Mouse (Mus musculus): ENCODE data around the gene Rnase12.
A peak's percentile ranks its signal among the peaks of the same experiment; 100 is the strongest.

The Rnase12 gene

GRCm38 (mm10) chr14:51057401-51057831 is at the start of gene Rnase12:
TSS of gene Rnase12 (minus strand) at chr14:51057661.
- peak; percentile 29 for DNase-seq (ENCODE audit: low read depth)

- DNase-seq (ENCODE audit: low read depth): no peak
Observed at GRCm38 (mm10) chr14:51106449-51106967, 49.0 kb upstream of the Rnase12 start.

- DNase-seq (ENCODE audit: low read depth): no peak
Observed at GRCm38 (mm10) chr14:51104366-51104765, 46.9 kb upstream of the Rnase12 start.

GRCm38 (mm10) chr14:51103217-51103616 is 45.8 kb upstream of the Rnase12 start:
- peak; percentile 78 for DNase-seq (ENCODE audit: low read depth)

- DNase-seq (ENCODE audit: low read depth): no peak
Observed at GRCm38 (mm10) chr14:51101284-51101683, 43.8 kb upstream of the Rnase12 start.

- DNase-seq (ENCODE audit: low read depth): no peak
Observed at GRCm38 (mm10) chr14:51098921-51099320, 41.5 kb upstream of the Rnase12 start.

GRCm38 (mm10) chr14:51098300-51098699 is 40.8 kb upstream of the Rnase12 start:
- peak; percentile 78 for DNase-seq (ENCODE audit: low read depth)

GRCm38 (mm10) chr14:51095736-51096524 is 38.5 kb upstream of the Rnase12 start:
- DNase-seq (ENCODE audit: low read depth): no peak

GRCm38 (mm10) chr14:51094921-51095320 is 37.5 kb upstream of the Rnase12 start:
- DNase-seq (ENCODE audit: low read depth): no peak

GRCm38 (mm10) chr14:51094096-51094875 is 36.8 kb upstream of the Rnase12 start:
- DNase-seq (ENCODE audit: low read depth): no peak

- DNase-seq (ENCODE audit: low read depth): peak; percentile 50
Observed at GRCm38 (mm10) chr14:51093496-51093895, 36.0 kb upstream of the Rnase12 start.

- DNase-seq (ENCODE audit: low read depth): peak; percentile 23
Observed at GRCm38 (mm10) chr14:51092073-51092620, 34.7 kb upstream of the Rnase12 start.

GRCm38 (mm10) chr14:51090921-51091900 is 33.8 kb upstream of the Rnase12 start, which contains the start of the genes Rnase4 and Ang:
TSS of gene Rnase4 (plus strand) at chr14:51091077.
TSS of gene Ang (plus strand) at chr14:51091150.
- DNase-seq (ENCODE audit: low read depth): peak; percentile 50

GRCm38 (mm10) chr14:51090077-51090781 is 32.8 kb upstream of the Rnase12 start:
- peak; percentile 93 for DNase-seq (ENCODE audit: low read depth)

- DNase-seq (ENCODE audit: low read depth): no peak
Observed at GRCm38 (mm10) chr14:51089674-51090076, 32.2 kb upstream of the Rnase12 start.

- peak; percentile 99 for DNase-seq (ENCODE audit: low read depth)
Observed at GRCm38 (mm10) chr14:51088970-51089673, 31.7 kb upstream of the Rnase12 start.

- DNase-seq (ENCODE audit: low read depth): peak; percentile 85
Observed at GRCm38 (mm10) chr14:51088166-51088969, 30.9 kb upstream of the Rnase12 start.

GRCm38 (mm10) chr14:51087762-51088161 is 30.3 kb upstream of the Rnase12 start:
- no peak for DNase-seq (ENCODE audit: low read depth)

GRCm38 (mm10) chr14:51085911-51086310 is 28.4 kb upstream of the Rnase12 start:
- no peak for DNase-seq (ENCODE audit: low read depth)
